Mouse (Mus musculus) liver, embryonic 11.5 days (tissue): ENCODE measurements around the gene Hhipl1. TPM values are rescaled to one million over a fixed set of nuclear protein-coding genes. Genes with fewer than 3 reads are reported as not detected.

Experiments used
- ATAC-seq: fragments of 200-750 bp; cut with Nextera tagmentation; replicated peaks from 2 replicates; pipeline ENCODE4 v1.8.0; 2017; ENCODE audit warnings: moderate number of reproducible peaks, mild to moderate bottlenecking, moderate TSS enrichment, moderate library complexity; ENCODE audit not compliant: low FRiP score
- DNase-seq: peaks from one replicate; pipeline ENCODE4 v3.0.0-alpha.2; 2017; ENCODE audit warnings: low spot score
- H3K27ac ChIP-seq: fragments of 300-500 bp; sonication (generic); 2 replicates; pipeline ENCODE4 v1.5.1; 2014; ENCODE audit warnings: mild to moderate bottlenecking, low read depth, low read length, control low read depth
- H3K27me3 ChIP-seq: fragments of 300-500 bp; sonication (generic); replicated peaks from 2 replicates; pipeline ENCODE4 v1.6.1; 2014; ENCODE audit warnings: low read length, mixed read lengths; ENCODE audit not compliant: control insufficient read depth, insufficient read depth
- H3K36me3 ChIP-seq: fragments of 300-500 bp; sonication (generic); 2 replicates; pipeline ENCODE4 v1.6.1; 2014; ENCODE audit warnings: mild to moderate bottlenecking, low read length, moderate library complexity, mixed read lengths; ENCODE audit not compliant: control insufficient read depth, insufficient read depth
- H3K4me1 ChIP-seq: fragments of 300-500 bp; sonication (generic); replicated peaks from 2 replicates; pipeline ENCODE4 v1.6.1; 2014; ENCODE audit warnings: low read length, mixed read lengths; ENCODE audit not compliant: control insufficient read depth, insufficient read depth
- H3K4me2 ChIP-seq: fragments of 300-500 bp; sonication (generic); 2 replicates; pipeline ENCODE4 v1.6.1; 2014; ENCODE audit warnings: mild to moderate bottlenecking, control low read depth, moderate library complexity
- H3K4me3 ChIP-seq: fragments of 300-500 bp; sonication (generic); 2 replicates; pipeline ENCODE4 v1.5.1; 2014; ENCODE audit warnings: low read depth, low read length, control low read depth
- H3K9ac ChIP-seq: fragments of 300-500 bp; sonication (generic); 2 replicates; pipeline ENCODE4 v1.6.1; 2014; ENCODE audit warnings: low read depth, low read length, control low read depth
- H3K9me3 ChIP-seq: fragments of 300-500 bp; sonication (generic); 2 replicates; pipeline ENCODE4 v1.6.1; 2016; ENCODE audit warnings: low read length, inconsistent platforms, mixed read lengths; ENCODE audit not compliant: control insufficient read depth
- WGBS: fragments of 180-500 bp; shearing (Covaris S2); extraction: QIAGEN DNeasy Blood & Tissue Kit; methylation state at CpG from one replicate; pipeline ENCODE4 v1.1.7; 2014; 5-methylcytosine and 5-hydroxymethylcytosine counted together
- polyA plus RNA-seq: library from polyadenylated mRNA; unstranded; fragments of >200 nt; fragmentation: Nextera tagmentation; extraction: Ambion mirVana; gene quantifications from 2 replicates; pipeline ENCODE4 v1.2.1, GENCODE M21; 2014

The Hhipl1 gene
- polyA plus RNA-seq, 1 experiment from 2014 or later, result not detected

DNA sequence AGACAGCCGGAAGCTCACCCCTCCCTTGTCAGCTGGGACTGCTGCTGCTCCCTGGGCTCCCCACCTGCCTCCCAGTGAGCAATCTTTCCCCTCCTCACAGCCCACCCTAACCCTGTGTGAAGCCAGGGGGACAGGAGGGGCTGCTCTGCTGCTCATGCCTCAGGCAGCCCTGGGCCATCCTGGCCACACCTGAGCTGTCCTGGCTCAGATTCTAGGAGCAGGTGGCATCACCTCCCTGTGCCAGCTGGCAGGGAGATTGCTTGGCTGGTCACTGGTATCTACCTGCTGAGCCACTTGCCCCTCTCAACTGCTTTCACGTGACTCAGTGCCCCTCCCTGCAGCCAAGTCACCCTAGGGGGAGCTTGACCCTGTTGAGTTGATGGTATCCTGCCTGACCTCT, 48.2 kb downstream of the Hhipl1 start:
- WGBS, result 56% methylated on average over 2 of the region's 2 CpGs
- DNase-seq, result no peak
- Histone ChIP-seq H3K9ac (no peak overlapping the region), H3K36me3 (no peaks in the 10 kb centered on the region), H3K27ac (no peak overlapping the region), H3K27me3 (peaks cover 46% of the 10 kb centered on the region), H3K4me2 (no peak overlapping the region), H3K4me3 (no peak overlapping the region), H3K9me3 (peaks cover 3% of the 10 kb centered on the region; the same call in 1 of the 2 replicates), H3K4me1 (no peaks in the 10 kb centered on the region)
- ATAC-seq, result no peak

- no peak overlapping the region for H3K4me3 ChIP-seq
- ATAC-seq (no peak), DNase-seq (no peak)
- peaks cover 40% of the 10 kb centered on the region for H3K27me3 ChIP-seq
- no peak overlapping the region for H3K9ac ChIP-seq
- WGBS, result 64% methylated on average over 1 of the region's 1 CpGs
- H3K4me2 ChIP-seq, result no peak overlapping the region
- H3K27ac ChIP-seq, result no peak overlapping the region
- peaks cover 3% of the 10 kb centered on the region; the same call in 1 of the 2 replicates for H3K9me3 ChIP-seq
- H3K4me1 ChIP-seq, result no peaks in the 10 kb centered on the region
- no peaks in the 10 kb centered on the region for H3K36me3 ChIP-seq
Observed at GRCm38 (mm10) chr12:108355271-108355670, 49.2 kb downstream of the Hhipl1 start.

- no peak overlapping the region for H3K27ac ChIP-seq
- no peak for DNase-seq
- no peaks in the 10 kb centered on the region for H3K36me3 ChIP-seq
- H3K9ac ChIP-seq, result no peak overlapping the region
- no peak overlapping the region for H3K4me2 ChIP-seq
- H3K27me3 ChIP-seq, result peaks cover 36% of the 10 kb centered on the region
- H3K4me1 ChIP-seq, result no peaks in the 10 kb centered on the region
- ATAC-seq, result no peak
- no peak overlapping the region for H3K4me3 ChIP-seq
- H3K9me3 ChIP-seq, result peaks cover 3% of the 10 kb centered on the region; the same call in 1 of the 2 replicates
Observed at GRCm38 (mm10) chr12:108355986-108356385, 49.9 kb downstream of the Hhipl1 start.

GRCm38 (mm10) chr12:108363796-108364195, 57.7 kb downstream of the Hhipl1 start:
- 9% methylated on average over 5 of the region's 5 CpGs for WGBS
- Histone ChIP-seq H3K9me3 (no peaks in the 10 kb centered on the region), H3K4me1 (no peaks in the 10 kb centered on the region), H3K4me3 (no peak overlapping the region), H3K9ac (no peak overlapping the region), H3K4me2 (no peak overlapping the region), H3K27me3 (no peaks in the 10 kb centered on the region), H3K36me3 (no peaks in the 10 kb centered on the region), H3K27ac (no peak overlapping the region)
- peak; percentile 40; the same call in 1 of the 2 replicates for ATAC-seq
- peak; percentile 69 for DNase-seq

- H3K27me3 ChIP-seq, result no peaks in the 10 kb centered on the region
- H3K36me3 ChIP-seq, result no peaks in the 10 kb centered on the region
- 52% methylated on average over 3 of the region's 3 CpGs for WGBS
- H3K9me3 ChIP-seq, result no peaks in the 10 kb centered on the region
- no peaks in the 10 kb centered on the region for H3K4me1 ChIP-seq
- DNase-seq (no peak), ATAC-seq (no peak)
- H3K4me3 ChIP-seq, result no peak overlapping the region
- H3K4me2 ChIP-seq, result no peak overlapping the region
- no peak overlapping the region for H3K9ac ChIP-seq
- no peak overlapping the region for H3K27ac ChIP-seq
Observed at GRCm38 (mm10) chr12:108365340-108365739, 59.3 kb downstream of the Hhipl1 start.

DNA sequence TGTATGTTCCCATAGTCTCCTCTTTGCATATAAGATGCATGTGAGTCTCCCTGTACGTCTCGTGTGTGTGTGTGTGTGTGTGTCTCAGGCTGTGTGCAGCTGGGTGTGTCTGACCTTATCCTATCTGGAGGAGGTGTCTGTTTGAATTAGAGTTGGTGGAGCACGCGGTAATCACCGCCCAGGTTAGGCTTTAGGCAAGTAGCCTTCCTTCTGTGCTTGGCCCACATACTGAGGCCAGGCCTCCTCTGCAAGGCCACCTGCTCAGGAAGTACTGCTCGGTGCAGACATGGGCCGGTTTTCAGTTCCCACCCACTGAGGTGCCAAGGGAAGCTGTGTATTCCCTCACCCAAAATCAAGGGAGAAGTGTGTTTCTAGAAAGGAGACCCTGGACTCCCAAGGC, 59.8 kb downstream of the Hhipl1 start:
- H3K27ac ChIP-seq, result no peak overlapping the region
- no peaks in the 10 kb centered on the region for H3K27me3 ChIP-seq
- DNase-seq, result no peak
- no peak overlapping the region for H3K4me3 ChIP-seq
- no peak overlapping the region for H3K9ac ChIP-seq
- no peaks in the 10 kb centered on the region for H3K9me3 ChIP-seq
- ATAC-seq, result no peak
- WGBS, result 65% methylated on average over 7 of the region's 7 CpGs
- H3K4me2 ChIP-seq, result no peak overlapping the region
- H3K4me1 ChIP-seq, result peaks cover 1% of the 10 kb centered on the region; the same call in 1 of the 2 replicates
- no peaks in the 10 kb centered on the region for H3K36me3 ChIP-seq

DNA sequence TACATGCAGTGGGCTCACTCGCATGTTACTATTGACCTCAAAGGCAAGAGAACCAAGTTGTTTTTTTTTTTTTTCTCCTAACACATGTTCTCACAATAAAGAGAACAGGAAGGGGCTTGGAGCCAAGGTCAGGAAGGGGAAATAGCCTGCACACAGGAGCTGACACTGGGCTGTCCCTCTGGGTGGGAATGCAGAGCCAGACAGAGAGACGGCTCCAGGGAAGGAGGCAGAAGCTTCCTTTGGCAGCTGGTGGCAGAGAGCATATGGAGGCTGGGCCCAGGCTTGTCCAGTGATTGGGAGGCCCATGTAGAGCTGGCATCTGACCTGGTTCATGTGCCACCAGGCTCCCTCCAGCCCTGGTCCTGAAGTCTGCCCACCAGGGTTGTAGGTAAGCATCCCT, 61.8 kb downstream of the Hhipl1 start:
- no peak overlapping the region for H3K27ac ChIP-seq
- ATAC-seq (no peak), DNase-seq (no peak)
- H3K27me3 ChIP-seq, result no peaks in the 10 kb centered on the region
- 80% methylated on average over 2 of the region's 2 CpGs for WGBS
- no peak overlapping the region for H3K4me2 ChIP-seq
- peaks cover 8% of the 10 kb centered on the region for H3K4me1 ChIP-seq
- no peak overlapping the region for H3K4me3 ChIP-seq
- H3K9me3 ChIP-seq, result no peaks in the 10 kb centered on the region
- no peaks in the 10 kb centered on the region for H3K36me3 ChIP-seq
- H3K9ac ChIP-seq, result no peak overlapping the region

GRCm38 (mm10) chr12:108368921-108369320, 62.9 kb downstream of the Hhipl1 start:
- Histone ChIP-seq H3K4me3 (no peak overlapping the region), H3K36me3 (no peaks in the 10 kb centered on the region), H3K27me3 (no peaks in the 10 kb centered on the region), H3K4me2 (no peak overlapping the region), H3K27ac (no peak overlapping the region), H3K9ac (no peak overlapping the region), H3K4me1 (peaks cover 8% of the 10 kb centered on the region), H3K9me3 (no peaks in the 10 kb centered on the region)
- DNase-seq (no peak), ATAC-seq (no peak)
- WGBS, result 70% methylated on average over 5 of the region's 5 CpGs

GRCm38 (mm10) chr12:108370596-108371428, 64.7 kb downstream of the Hhipl1 start, which contains the start of gene Eml1:
Gene Eml1 (plus strand): TSS chr12:108370957.
- no peak; the same call in 1 of the 2 replicates for ATAC-seq

More at GRCm38 (mm10) chr12:108370596-108371428, 64.7 kb downstream of the Hhipl1 start, which contains the start of gene Eml1:
- no peaks in the 10 kb centered on the region for H3K27me3 ChIP-seq
- H3K9ac ChIP-seq, result no peak within 1 kb of the TSS
- WGBS, result 59% methylated on average over 19 of the region's 19 CpGs
- no peaks in the 10 kb centered on the region for H3K9me3 ChIP-seq
- peaks cover 8% of the 10 kb centered on the region for H3K4me1 ChIP-seq
- H3K36me3 ChIP-seq, result no peaks in the 10 kb centered on the region
- H3K4me3 ChIP-seq, result no peak within 1 kb of the TSS
- no peak for DNase-seq
- H3K27ac ChIP-seq, result no peak within 1 kb of the TSS
- no peak within 1 kb of the TSS for H3K4me2 ChIP-seq
